Mouse (Mus musculus) kidney, embryonic 15.5 days (tissue): ENCODE data around the gene Dnajc30. TPM values are rescaled to one million over a fixed set of nuclear protein-coding genes. Genes with fewer than 3 reads are reported as not detected.

Experiments used
- ATAC-seq: fragments of 200-750 bp; cut with Nextera tagmentation; replicated peaks from 2 replicates; pipeline ENCODE4 v1.8.0; 2017; ENCODE audit warnings: moderate TSS enrichment; ENCODE audit not compliant: low FRiP score
- H3K27ac ChIP-seq: fragments of 300-500 bp; sonication (generic); 2 replicates; pipeline ENCODE4 v1.5.1; 2015; ENCODE audit warnings: mild to moderate bottlenecking, inconsistent platforms
- H3K27me3 ChIP-seq: fragments of 300-500 bp; sonication (generic); 2 replicates; pipeline ENCODE4 v1.6.1; 2015; ENCODE audit warnings: inconsistent platforms
- H3K36me3 ChIP-seq: fragments of 300-500 bp; sonication (generic); 2 replicates; pipeline ENCODE4 v1.6.1; 2015; ENCODE audit warnings: inconsistent platforms
- H3K4me1 ChIP-seq: fragments of 300-500 bp; sonication (generic); 2 replicates; pipeline ENCODE4 v1.6.1; 2015; ENCODE audit warnings: inconsistent platforms
- H3K4me2 ChIP-seq: fragments of 300-500 bp; sonication (generic); 2 replicates; pipeline ENCODE4 v1.6.1; 2015; ENCODE audit warnings: moderate library complexity, mild to moderate bottlenecking, inconsistent platforms
- H3K4me3 ChIP-seq: fragments of 300-500 bp; sonication (generic); replicated peaks from 2 replicates; pipeline ENCODE4 v1.5.1; 2015; ENCODE audit warnings: mild to moderate bottlenecking, inconsistent platforms
- H3K9ac ChIP-seq: fragments of 300-500 bp; sonication (generic); 2 replicates; pipeline ENCODE4 v1.6.1; 2015; ENCODE audit warnings: mild to moderate bottlenecking, inconsistent platforms
- H3K9me3 ChIP-seq: fragments of 300-500 bp; sonication (generic); replicated peaks from 2 replicates; pipeline ENCODE4 v1.6.1; 2016; ENCODE audit warnings: inconsistent platforms
- WGBS: fragments of 180-500 bp; shearing (Covaris S2); methylation state at CpG from one replicate; pipeline ENCODE4 v1.1.7; 2015; ENCODE audit warnings: mixed read lengths; 5-methylcytosine and 5-hydroxymethylcytosine counted together
- polyA plus RNA-seq: library from polyadenylated mRNA; unstranded; fragments of >200 nt; fragmentation: Nextera tagmentation; extraction: Ambion mirVana; gene quantifications from 2 replicates; pipeline ENCODE4 v1.2.1, GENCODE M21; 2015

The Dnajc30 gene
- 30.9 and 36.7 TPM in 2 replicates for polyA plus RNA-seq

DNA sequence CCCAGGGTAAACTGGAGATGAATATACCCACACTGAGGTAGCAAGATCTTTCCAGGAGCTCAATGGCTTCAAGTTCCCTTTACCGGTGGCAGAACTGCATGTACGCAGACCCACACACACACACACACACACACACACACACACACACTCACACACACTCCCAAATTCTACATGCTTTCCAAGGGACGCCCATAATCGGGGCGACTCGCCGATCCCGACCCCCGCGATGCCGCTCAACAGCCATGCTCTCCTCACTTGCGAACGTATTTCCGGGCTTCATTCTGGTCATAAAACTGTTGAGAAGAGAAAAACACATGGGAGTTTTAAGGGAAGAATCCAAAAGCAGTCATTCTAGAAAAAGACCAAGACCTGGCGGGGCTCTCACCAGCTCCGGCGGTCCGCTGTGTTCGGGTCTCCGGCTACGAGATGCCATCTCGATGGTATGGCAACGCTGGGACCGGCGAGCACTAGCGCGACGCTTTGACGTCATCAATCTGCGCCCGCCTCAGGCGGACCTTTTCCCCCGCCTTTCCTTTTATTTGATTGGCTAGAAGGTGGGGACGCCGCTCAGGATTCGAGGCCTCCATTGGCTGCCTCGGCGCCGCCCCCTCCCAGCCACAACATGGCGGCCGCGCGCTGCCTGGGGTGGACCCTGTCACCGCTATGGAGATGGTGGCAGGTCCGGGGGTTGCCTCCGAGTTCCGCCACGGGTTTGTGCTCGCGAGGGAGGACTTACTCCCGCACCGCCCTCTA, at the start of gene Dnajc30:
Dnajc30 (plus strand) TSS at position 574 of the 753 bp plus-strand sequence.
- Histone ChIP-seq H3K4me1 (peaks cover 25% of the 10 kb centered on the region), H3K4me2 (peak within 1 kb of the TSS; percentile 95), H3K27me3 (no peaks in the 10 kb centered on the region), H3K4me3 (peak within 1 kb of the TSS; percentile 88), H3K9ac (peak within 1 kb of the TSS; percentile 88), H3K9me3 (no peaks in the 10 kb centered on the region), H3K27ac (peak within 1 kb of the TSS; percentile 70), H3K36me3 (peaks cover 64% of the 10 kb centered on the region)
- ATAC-seq: peak; percentile 98
- WGBS: under 1% methylated on average over 52 of the region's 52 CpGs

DNA sequence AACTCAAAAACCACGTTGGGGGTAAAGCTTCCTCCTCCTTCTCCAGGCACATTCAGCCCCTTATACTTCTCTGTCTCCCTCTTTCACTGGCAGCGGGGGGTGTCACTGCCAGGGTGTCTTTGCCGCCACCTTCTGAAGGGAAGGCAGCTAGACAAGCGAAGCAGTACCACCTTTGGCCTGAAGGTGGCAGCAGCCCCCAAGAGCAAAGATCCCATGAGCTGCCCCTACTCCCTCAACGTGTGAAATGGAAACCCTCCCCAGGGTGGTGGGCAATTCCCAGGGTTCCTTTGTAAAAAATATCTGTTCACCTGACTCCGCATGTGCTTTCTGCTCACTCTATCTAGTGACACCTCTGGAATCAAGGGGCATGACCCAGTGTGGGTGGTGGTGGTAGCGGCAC, 48.5 kb upstream of the Dnajc30 start:
- Histone ChIP-seq H3K9me3 (no peaks in the 10 kb centered on the region), H3K36me3 (0 out of 2 replicates have a peak, but pooled peaks cover 6% of the 10 kb centered on the region), H3K4me3 (no peak overlapping the region), H3K27me3 (no peaks in the 10 kb centered on the region), H3K27ac (no peak overlapping the region), H3K4me1 (peaks cover 36% of the 10 kb centered on the region), H3K9ac (no peak overlapping the region), H3K4me2 (no peak overlapping the region)
- 14% methylated on average over 7 of the region's 7 CpGs for WGBS
- ATAC-seq: 0 out of 2 replicates have a peak, but pooled peaks have one; percentile 10

DNA sequence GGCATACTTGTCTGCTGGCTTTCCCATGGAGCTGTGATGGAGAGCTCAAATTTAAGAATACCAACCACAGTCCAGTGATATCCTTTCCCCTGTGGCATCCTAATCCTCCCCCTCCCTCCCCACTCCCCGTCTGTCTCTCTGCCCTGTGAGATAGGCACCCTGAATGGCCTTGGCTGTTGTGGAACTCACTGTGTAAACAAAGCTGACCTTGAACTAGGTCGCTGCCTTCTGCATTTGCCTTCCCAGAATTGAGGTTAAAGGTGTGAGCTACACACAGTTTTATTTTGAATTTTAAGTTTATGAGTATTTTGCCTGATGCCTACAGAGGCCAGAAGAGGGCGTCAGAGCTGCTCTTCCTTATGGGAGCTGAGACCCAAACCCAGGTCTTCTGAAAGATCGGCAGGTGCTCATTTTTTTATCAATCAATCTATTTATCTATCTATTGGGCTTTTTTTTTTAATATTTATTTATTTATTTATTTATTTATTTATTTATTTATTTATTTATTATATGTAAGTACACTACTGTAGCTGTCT, 47.7 kb upstream of the Dnajc30 start:
- no peak overlapping the region for H3K9ac ChIP-seq
- H3K27me3 ChIP-seq: no peaks in the 10 kb centered on the region
- H3K9me3 ChIP-seq: no peaks in the 10 kb centered on the region
- H3K27ac ChIP-seq: no peak overlapping the region
- 0 out of 2 replicates have a peak, but pooled peaks cover 1% of the 10 kb centered on the region for H3K36me3 ChIP-seq
- WGBS: 52% methylated on average over 4 of the region's 4 CpGs
- no peak overlapping the region for H3K4me2 ChIP-seq
- H3K4me1 ChIP-seq: peaks cover 28% of the 10 kb centered on the region
- no peak overlapping the region for H3K4me3 ChIP-seq
- no peak for ATAC-seq

DNA sequence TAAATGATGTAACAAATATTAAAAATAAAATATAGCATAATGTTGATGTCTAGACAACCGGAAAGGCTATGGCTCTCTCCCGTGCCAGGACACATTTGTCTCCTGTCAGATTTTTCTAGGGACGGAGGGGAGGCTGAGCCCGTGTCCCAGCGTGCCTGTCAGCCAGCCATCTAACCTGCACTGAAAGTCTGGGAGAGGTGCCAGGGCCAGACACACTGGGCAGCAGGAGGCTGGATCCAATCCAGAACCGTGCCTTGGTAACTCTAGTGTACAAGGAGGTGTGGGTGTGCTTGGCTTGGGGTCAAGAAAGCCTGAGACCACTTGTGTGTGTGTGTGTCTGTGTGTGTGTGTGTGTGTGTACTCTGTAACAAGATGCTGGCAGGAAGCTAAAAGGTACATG, 42.2 kb upstream of the Dnajc30 start:
- Histone ChIP-seq H3K27me3 (no peaks in the 10 kb centered on the region), H3K4me3 (no peak overlapping the region), H3K9ac (no peak overlapping the region), H3K27ac (peak overlapping the region; percentile 37; the same call in 1 of the 2 replicates), H3K9me3 (no peaks in the 10 kb centered on the region), H3K4me1 (peaks cover 42% of the 10 kb centered on the region), H3K36me3 (no peaks in the 10 kb centered on the region), H3K4me2 (no peak overlapping the region)
- WGBS: 42% methylated on average over 6 of the region's 6 CpGs
- ATAC-seq: no peak

DNA sequence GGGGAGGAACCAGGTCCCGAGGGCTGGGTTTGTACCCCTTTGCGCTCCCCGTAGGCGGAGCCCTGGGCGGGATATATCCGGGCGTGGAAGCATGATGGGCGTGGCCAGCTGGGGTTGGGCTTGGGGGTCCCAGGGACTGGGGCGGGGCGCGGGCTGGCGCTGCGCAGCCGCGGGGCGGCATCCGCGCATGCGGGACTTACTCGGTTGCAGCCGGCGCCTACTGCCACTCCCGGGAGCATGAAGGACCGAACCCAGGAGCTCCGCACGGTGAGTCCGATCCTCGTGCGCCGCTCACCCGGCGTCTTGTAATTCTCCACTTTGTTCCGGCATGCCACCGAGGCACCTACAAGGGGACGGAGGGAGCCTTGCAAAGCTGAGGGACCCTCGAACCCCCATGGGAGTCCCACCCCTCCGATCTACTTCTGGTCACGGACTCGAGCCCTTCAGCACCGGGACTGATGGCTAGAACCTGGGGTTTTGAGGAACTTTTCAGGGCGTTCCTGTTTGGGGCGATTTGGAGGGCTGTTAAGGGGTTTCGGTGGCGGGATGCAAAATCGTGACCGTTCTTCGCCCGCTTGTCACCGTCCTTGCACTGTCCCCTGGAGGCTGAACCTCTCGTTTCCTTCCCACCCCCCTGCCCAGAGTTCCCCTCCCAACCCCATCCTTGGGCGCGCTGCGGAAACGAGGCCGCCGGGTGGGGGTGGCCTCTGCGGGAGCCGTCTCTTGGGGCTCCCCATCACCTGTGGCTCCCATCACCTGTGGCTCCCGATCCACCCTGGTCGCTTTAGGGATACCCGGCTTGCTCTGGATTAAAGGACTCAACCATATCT, 40.4 kb upstream of the Dnajc30 start, which contains the start of gene Stx1a:
Stx1a (plus strand) TSS at position 139 of the 830 bp plus-strand sequence.
- Histone ChIP-seq H3K36me3 (no peaks in the 10 kb centered on the region), H3K4me2 (peak within 1 kb of the TSS; percentile 93), H3K9ac (peak within 1 kb of the TSS; percentile 80), H3K27ac (peak within 1 kb of the TSS; percentile 65), H3K4me3 (peak within 1 kb of the TSS; percentile 73), H3K27me3 (no peaks in the 10 kb centered on the region), H3K4me1 (peaks cover 46% of the 10 kb centered on the region), H3K9me3 (no peaks in the 10 kb centered on the region)
- peak; percentile 90 for ATAC-seq
- WGBS: under 1% methylated on average over 56 of the region's 61 CpGs

DNA sequence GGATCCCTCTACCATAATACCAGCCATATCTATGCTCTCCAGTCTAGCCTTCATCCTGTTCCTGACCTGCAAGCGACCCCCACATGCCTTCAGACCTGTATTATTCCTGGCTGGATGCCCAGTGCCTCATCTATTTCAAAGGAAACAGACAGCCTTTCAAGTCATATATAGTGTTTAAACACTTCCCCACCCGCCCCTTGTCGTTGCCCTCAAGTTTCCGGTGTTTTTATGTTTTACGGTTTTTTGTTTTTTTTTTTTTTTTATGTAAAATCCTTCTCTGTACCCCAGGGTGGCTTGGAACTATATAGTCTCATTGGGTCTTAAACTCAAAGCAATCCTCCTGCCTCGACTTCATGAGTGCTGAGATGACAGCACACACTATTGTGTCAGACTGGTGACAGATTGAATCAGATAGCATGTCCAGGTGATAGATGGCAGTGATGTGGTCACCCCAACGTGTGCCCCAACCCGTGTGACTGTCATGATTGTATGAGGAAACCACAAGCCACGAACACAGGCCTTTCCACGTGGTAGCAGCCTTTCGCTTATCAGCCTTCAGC, 39.3 kb upstream of the Dnajc30 start:
- Histone ChIP-seq H3K4me2 (peak overlapping the region; percentile 93), H3K27ac (peak overlapping the region; percentile 65; the same call in 1 of the 2 replicates), H3K4me1 (peaks cover 57% of the 10 kb centered on the region), H3K27me3 (no peaks in the 10 kb centered on the region), H3K9me3 (no peaks in the 10 kb centered on the region), H3K36me3 (no peaks in the 10 kb centered on the region), H3K4me3 (peak overlapping the region; percentile 73), H3K9ac (0 out of 2 replicates have a peak overlapping the region, but pooled peaks have one; percentile 80)
- 17% methylated on average over 11 of the region's 11 CpGs for WGBS
- no peak for ATAC-seq

DNA sequence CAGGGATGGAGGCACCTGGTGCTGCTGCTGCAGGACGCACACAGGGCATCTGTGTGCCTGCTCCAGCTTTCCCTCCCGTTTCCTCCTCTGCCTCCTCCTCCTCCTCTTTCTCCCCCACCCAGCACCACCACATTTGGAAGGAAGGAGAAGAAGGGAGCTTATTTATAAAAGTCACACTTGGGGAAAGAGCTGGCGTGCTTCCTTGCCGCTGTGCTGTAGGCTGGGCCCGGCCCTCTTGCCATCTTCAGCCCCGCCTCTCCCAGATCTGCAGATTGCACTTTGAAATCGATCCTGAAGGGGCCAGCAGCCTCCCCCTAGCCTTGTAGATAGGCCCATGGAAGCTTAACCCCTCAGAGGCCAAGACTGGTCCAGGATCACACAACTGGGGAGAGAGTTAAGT, 38.1 kb upstream of the Dnajc30 start:
- H3K36me3 ChIP-seq: no peaks in the 10 kb centered on the region
- peak overlapping the region; percentile 45; the same call in 1 of the 2 replicates for H3K27ac ChIP-seq
- H3K4me3 ChIP-seq: peak overlapping the region; percentile 73
- no peaks in the 10 kb centered on the region for H3K9me3 ChIP-seq
- peaks cover 57% of the 10 kb centered on the region for H3K4me1 ChIP-seq
- ATAC-seq: no peak
- WGBS: 8% methylated on average over 7 of the region's 7 CpGs
- H3K27me3 ChIP-seq: no peaks in the 10 kb centered on the region
- H3K4me2 ChIP-seq: peak overlapping the region; percentile 93
- 0 out of 2 replicates have a peak overlapping the region, but pooled peaks have one; percentile 7 for H3K9ac ChIP-seq

DNA sequence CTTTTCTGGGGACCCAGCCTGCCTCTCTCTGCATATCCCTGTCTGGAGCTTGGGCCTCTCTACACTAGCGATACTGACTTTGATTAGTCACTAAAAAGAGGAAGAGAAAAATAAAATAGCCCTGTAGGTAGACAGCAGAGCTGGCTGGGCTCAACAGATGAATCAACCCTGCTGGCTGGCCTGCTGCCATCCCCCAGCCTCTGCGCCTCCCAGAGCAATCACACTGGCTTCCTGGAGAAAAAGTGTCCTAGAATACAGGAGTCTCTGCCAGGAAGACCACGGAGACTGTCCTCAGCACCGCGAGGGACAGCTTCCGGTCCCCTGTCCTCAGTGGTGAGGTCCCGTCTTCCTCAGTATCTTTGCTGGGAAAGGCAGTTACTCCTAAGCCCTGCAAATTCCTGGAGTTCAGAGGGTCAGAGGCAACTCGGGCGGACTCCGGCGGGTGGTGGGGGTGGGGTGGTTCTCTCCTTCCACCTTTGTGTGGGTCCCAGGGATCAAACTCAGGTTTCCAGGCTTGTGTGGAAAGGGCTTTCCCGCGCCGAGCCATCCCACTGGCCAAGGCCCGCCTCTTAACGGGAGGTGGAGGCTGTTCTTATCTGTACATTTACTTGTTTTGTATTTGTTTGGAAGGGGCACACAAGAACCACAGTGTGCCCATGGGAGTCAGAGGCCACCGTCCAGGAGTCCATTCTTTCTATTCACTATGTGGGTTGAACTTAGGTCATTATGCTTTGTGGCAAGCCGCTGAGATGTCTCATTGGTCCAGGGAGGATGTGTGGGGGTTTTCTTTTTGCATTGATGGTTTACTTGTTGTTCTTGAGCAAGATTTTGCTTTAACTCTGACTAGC, 34.8 kb upstream of the Dnajc30 start:
- ATAC-seq: no peak
- H3K27me3 ChIP-seq: no peaks in the 10 kb centered on the region
- no peak overlapping the region for H3K9ac ChIP-seq
- H3K36me3 ChIP-seq: peaks cover under 1% of the 10 kb centered on the region; the same call in 1 of the 2 replicates
- H3K9me3 ChIP-seq: no peaks in the 10 kb centered on the region
- peak overlapping the region; percentile 57 for H3K27ac ChIP-seq
- peak overlapping the region; percentile 7; the same call in 1 of the 2 replicates for H3K4me3 ChIP-seq
- 45% methylated on average over 18 of the region's 18 CpGs for WGBS
- H3K4me2 ChIP-seq: peak overlapping the region; percentile 34
- peaks cover 40% of the 10 kb centered on the region for H3K4me1 ChIP-seq

DNA sequence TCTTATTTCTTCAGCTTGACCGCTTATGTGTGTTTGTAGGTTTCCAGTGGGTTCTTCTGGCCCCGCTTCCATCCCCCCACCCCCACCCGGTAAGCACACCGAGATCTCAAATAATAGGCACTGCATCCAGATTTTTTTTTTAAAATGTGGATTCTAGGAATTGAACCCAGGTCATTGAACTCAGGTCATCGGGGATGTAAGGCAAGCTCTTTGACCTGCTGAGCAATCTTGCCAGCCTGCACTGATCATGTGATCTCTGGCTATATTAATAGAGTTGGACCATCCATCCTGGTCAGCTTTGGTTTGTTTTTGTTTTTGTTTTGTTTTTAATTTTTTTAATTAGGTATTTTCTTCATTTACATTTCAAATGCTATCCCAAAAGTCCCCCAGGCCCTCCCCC, 31.4 kb upstream of the Dnajc30 start:
- WGBS: 89% methylated on average over 5 of the region's 5 CpGs
- ATAC-seq: no peak
- Histone ChIP-seq H3K9me3 (no peaks in the 10 kb centered on the region), H3K4me1 (peaks cover 14% of the 10 kb centered on the region), H3K27me3 (no peaks in the 10 kb centered on the region), H3K4me3 (no peak overlapping the region), H3K4me2 (no peak overlapping the region), H3K27ac (no peak overlapping the region), H3K9ac (no peak overlapping the region), H3K36me3 (peaks cover 13% of the 10 kb centered on the region)

DNA sequence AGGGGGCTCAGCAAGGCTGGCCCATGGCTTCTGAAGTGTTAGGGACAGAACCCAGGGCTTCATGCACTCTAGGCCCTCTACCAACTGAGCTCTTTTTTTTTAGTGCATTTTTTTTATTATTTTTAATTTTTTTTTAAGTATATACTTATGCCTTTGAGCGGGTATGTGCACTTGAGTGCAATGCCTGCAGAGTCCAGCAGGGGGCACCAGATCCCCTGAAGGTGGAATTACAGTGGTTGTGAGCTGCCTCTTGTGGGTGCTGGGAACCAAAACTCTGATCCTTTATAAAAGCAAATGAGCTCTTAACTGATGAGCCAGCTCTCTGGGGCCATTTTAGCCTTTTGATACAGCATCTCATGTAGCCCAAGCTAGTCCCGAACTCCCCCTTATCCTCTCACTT, 29.4 kb upstream of the Dnajc30 start:
- Histone ChIP-seq H3K27ac (no peak overlapping the region), H3K9me3 (no peaks in the 10 kb centered on the region), H3K4me2 (no peak overlapping the region), H3K9ac (no peak overlapping the region), H3K36me3 (peaks cover 29% of the 10 kb centered on the region), H3K4me3 (no peak overlapping the region), H3K4me1 (peaks cover under 1% of the 10 kb centered on the region), H3K27me3 (no peaks in the 10 kb centered on the region)
- no peak for ATAC-seq
- 97% methylated on average over 2 of the region's 2 CpGs for WGBS
